9 mouse cellular contexts compared by ENCODE assay signal in the genomic region with DNA sequence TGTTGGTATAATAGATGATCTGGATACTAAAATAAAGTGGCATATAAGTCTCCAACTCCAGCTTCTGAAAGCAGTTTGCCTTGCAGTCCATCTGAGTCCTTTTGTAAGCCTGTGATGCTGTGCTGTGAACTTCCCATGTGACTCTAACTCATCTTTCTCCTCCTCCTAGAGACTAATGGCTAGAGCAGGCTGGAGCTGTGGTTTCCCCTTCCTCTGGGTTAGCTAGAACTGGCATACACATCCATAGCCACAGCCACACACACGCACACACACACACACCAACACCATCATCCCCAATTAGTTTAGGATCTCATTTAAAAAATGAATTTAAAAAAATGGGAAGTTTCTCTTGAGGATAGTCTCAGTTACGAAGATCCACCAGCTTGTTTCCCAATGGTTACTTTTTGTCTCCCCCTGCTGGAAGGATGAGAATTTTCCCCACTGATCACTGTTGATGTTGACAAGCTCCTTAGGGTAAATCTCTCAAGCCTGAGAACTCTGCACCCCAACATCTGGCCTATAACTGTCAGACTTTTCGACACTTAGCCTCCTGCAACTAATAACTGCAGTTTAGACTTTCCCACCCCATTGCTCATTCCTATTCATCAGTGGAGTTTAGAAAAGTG.
A peak's percentile ranks its signal among the peaks of the same experiment; 100 is the strongest.
DNase-seq lines count a peak whose midpoint lies in the region; ATAC-seq and TF ChIP-seq lines count a peak whose summit lies in the region.
"Had no signal": no experiment of that assay in that cellular context is flagged by ENCODE, and none has a peak within 500 bp of the region (broad histone marks: within the 10 kb centered on the region; RNA-seq: fewer than 3 reads in every experiment).

No protein-coding gene starts in this region.

- no peak for TF ChIP-seq EP300 in stomach, postnatal 0 days (optimal IDR thresholded peaks at IDR 0.05)

- DNase-seq in midbrain, embryonic 10.5 days (ENCODE audit: low spot score) = peak; percentile 38
- DNase-seq in ZHBTc4 (ENCODE audit: low read depth, low spot score) = peak; percentile 38
- peak; percentile 68 for DNase-seq in embryonic facial prominence, embryonic 14.5 days (ENCODE audit: low spot score)
- DNase-seq in induced T-regulatory cell, adult 2 months (ENCODE audit: low read depth) = peak; percentile 46
- DNase-seq in lung, postnatal 10 days = peak; percentile 57
- DNase-seq in stomach, postnatal 0 days (ENCODE audit: low spot score) = no peak
- DNase-seq: liver, embryonic 13.5 days had no signal

- no peaks in the 10 kb centered on the region for H3K27me3 ChIP-seq in midbrain, embryonic 10.5 days (ENCODE audit: low read depth, poor library complexity, severe bottlenecking)
- H3K27me3 ChIP-seq in midbrain, embryonic 16.5 days (ENCODE audit: control insufficient read depth, insufficient read depth, low read depth, low read length) = no peaks in the 10 kb centered on the region
- no peaks in the 10 kb centered on the region for H3K27me3 ChIP-seq in embryonic facial prominence, embryonic 14.5 days (replicated peaks; ENCODE audit: control insufficient read depth, insufficient read depth, low read length)
- no peaks in the 10 kb centered on the region for H3K27me3 ChIP-seq in stomach, postnatal 0 days (ENCODE audit: control insufficient read depth, insufficient read depth, low read length)
- H3K27me3 ChIP-seq: embryonic facial prominence, embryonic 15.5 days; liver, embryonic 13.5 days had no signal

- no peaks in the 10 kb centered on the region for H3K36me3 ChIP-seq in midbrain, embryonic 10.5 days
- no peaks in the 10 kb centered on the region for H3K36me3 ChIP-seq in midbrain, embryonic 16.5 days (ENCODE audit: control insufficient read depth, insufficient read depth, low read length)
- H3K36me3 ChIP-seq in embryonic facial prominence, embryonic 14.5 days (ENCODE audit: control insufficient read depth, insufficient read depth, low read length) = no peaks in the 10 kb centered on the region
- no peaks in the 10 kb centered on the region for H3K36me3 ChIP-seq in stomach, postnatal 0 days (ENCODE audit: control insufficient read depth, insufficient read depth, low read length)
- H3K36me3 ChIP-seq: embryonic facial prominence, embryonic 15.5 days; liver, embryonic 13.5 days had no signal

- WGBS in midbrain, embryonic 10.5 days = 47% methylated on average over 3 of the region's 3 CpGs
- 35% methylated on average over 3 of the region's 3 CpGs for WGBS in midbrain, embryonic 16.5 days
- WGBS in embryonic facial prominence, embryonic 14.5 days = 44% methylated on average over 3 of the region's 3 CpGs
- 52% methylated on average over 3 of the region's 3 CpGs for WGBS in stomach, postnatal 0 days

- H3K27ac ChIP-seq in midbrain, embryonic 10.5 days (replicated peaks) = no peak overlapping the region
- H3K27ac ChIP-seq in midbrain, embryonic 16.5 days (ENCODE audit: low read length) = no peak overlapping the region
- no peak overlapping the region for H3K27ac ChIP-seq in embryonic facial prominence, embryonic 14.5 days (replicated peaks; ENCODE audit: low read depth, low read length)
- H3K27ac ChIP-seq in stomach, postnatal 0 days (replicated peaks) = no peak overlapping the region
- H3K27ac ChIP-seq: embryonic facial prominence, embryonic 15.5 days; liver, embryonic 13.5 days had no signal

- no peak overlapping the region for H3K4me2 ChIP-seq in midbrain, embryonic 16.5 days (ENCODE audit: low read length)
- no peak overlapping the region for H3K4me2 ChIP-seq in embryonic facial prominence, embryonic 14.5 days (ENCODE audit: low read depth, low read length)
- H3K4me2 ChIP-seq in stomach, postnatal 0 days (replicated peaks; ENCODE audit: low read depth) = no peak overlapping the region
- H3K4me2 ChIP-seq: embryonic facial prominence, embryonic 15.5 days; liver, embryonic 13.5 days had no signal

- H3K9ac ChIP-seq in midbrain, embryonic 16.5 days (ENCODE audit: low read depth, low read length) = no peak overlapping the region
- no peak overlapping the region for H3K9ac ChIP-seq in embryonic facial prominence, embryonic 14.5 days (ENCODE audit: low read depth, low read length)
- H3K9ac ChIP-seq in stomach, postnatal 0 days (ENCODE audit: low read length) = no peak overlapping the region
- H3K9ac ChIP-seq: embryonic facial prominence, embryonic 15.5 days; liver, embryonic 13.5 days had no signal

- no peaks in the 10 kb centered on the region for H3K9me3 ChIP-seq in midbrain, embryonic 10.5 days (replicated peaks)
- no peaks in the 10 kb centered on the region for H3K9me3 ChIP-seq in midbrain, embryonic 16.5 days (replicated peaks; ENCODE audit: control insufficient read depth, low read length, poor library complexity, severe bottlenecking)
- no peaks in the 10 kb centered on the region for H3K9me3 ChIP-seq in embryonic facial prominence, embryonic 14.5 days (ENCODE audit: control insufficient read depth, low read length)
- no peaks in the 10 kb centered on the region for H3K9me3 ChIP-seq in stomach, postnatal 0 days (ENCODE audit: control insufficient read depth, low read length)
- H3K9me3 ChIP-seq: embryonic facial prominence, embryonic 15.5 days; liver, embryonic 13.5 days had no signal

- H3K4me1 ChIP-seq in midbrain, embryonic 10.5 days = no peaks in the 10 kb centered on the region
- H3K4me1 ChIP-seq in midbrain, embryonic 16.5 days (ENCODE audit: control insufficient read depth, insufficient read depth, low read length) = no peaks in the 10 kb centered on the region
- no peaks in the 10 kb centered on the region for H3K4me1 ChIP-seq in embryonic facial prominence, embryonic 14.5 days (ENCODE audit: control insufficient read depth, insufficient read depth, low read length)
- no peaks in the 10 kb centered on the region for H3K4me1 ChIP-seq in stomach, postnatal 0 days (replicated peaks; ENCODE audit: control insufficient read depth, insufficient read depth)
- H3K4me1 ChIP-seq: embryonic facial prominence, embryonic 15.5 days; liver, embryonic 13.5 days had no signal

- TF ChIP-seq CTCF in stomach, postnatal 0 days (IDR thresholded peaks at IDR 0.05; ENCODE audit: low read depth) = peak; percentile 79

- ATAC-seq in midbrain, embryonic 16.5 days = no peak
- ATAC-seq in embryonic facial prominence, embryonic 14.5 days (ENCODE audit: low read depth) = no peak; the same call in 1 of the 2 replicates
- ATAC-seq in stomach, postnatal 0 days (ENCODE audit: low FRiP score, low TSS enrichment) = no peak

- H3K4me3 ChIP-seq in midbrain, embryonic 10.5 days = no peak overlapping the region
- H3K4me3 ChIP-seq in midbrain, embryonic 16.5 days (ENCODE audit: low read depth, low read length) = no peak overlapping the region
- no peak overlapping the region for H3K4me3 ChIP-seq in embryonic facial prominence, embryonic 14.5 days (ENCODE audit: low read depth, low read length)
- H3K4me3 ChIP-seq in stomach, postnatal 0 days (ENCODE audit: low read depth, low read length) = no peak overlapping the region
- H3K4me3 ChIP-seq: embryonic facial prominence, embryonic 15.5 days; liver, embryonic 13.5 days had no signal
